Mouse (Mus musculus) subcutaneous adipose tissue, adult 2 months (tissue): ENCODE measurements around the gene Atp8a1. TPM values are rescaled to one million over a fixed set of nuclear protein-coding genes. Genes with fewer than 3 reads are reported as not detected.

ENCODE experiments used
- polyA plus RNA-seq: library from polyadenylated mRNA; depleted of rRNA; stranded (reverse); fragments of >200 nt; gene quantifications from 2 replicates; pipeline ENCODE4 v1.2.3, GENCODE M21; 2012; ENCODE audit warnings: low replicate concordance; rRNA removed

The Atp8a1 gene
- 8.6 and 34.9 TPM in 2 replicates for polyA plus RNA-seq

GRCm38 (mm10) chr5:67847253-67848165, at the start of gene Atp8a1:
Gene Atp8a1 (minus strand): TSS chr5:67847434.

GRCm38 (mm10) chr5:67607804-67608673, 239.2 kb downstream of the Atp8a1 start, which contains the start of gene Shisa3:
Gene Shisa3 (plus strand): TSS chr5:67607882.

Other genes starting within 250 kb of the Atp8a1 start
- gene Shisa3, start 239.6 kb downstream of the Atp8a1 start, polyA plus RNA-seq, result 1.4 and 1.8 TPM in 2 replicates
- gene Gm5108, start 94.2 kb upstream of the Atp8a1 start, polyA plus RNA-seq, result not detected in 2 replicates
- gene Gm21905, start 99.0 kb upstream of the Atp8a1 start, polyA plus RNA-seq, result not detected in 2 replicates
- not detected in 2 replicates for gene Grxcr1, start 184.4 kb upstream of the Atp8a1 start, polyA plus RNA-seq